Mouse (Mus musculus) stomach, embryonic 16.5 days (tissue): ENCODE data around the gene Umodl1. TPM values are rescaled to one million over a fixed set of nuclear protein-coding genes. Genes with fewer than 3 reads are reported as not detected.

Experiments used
- ATAC-seq: fragments of 200-750 bp; cut with Nextera tagmentation; 2 replicates; pipeline ENCODE4 v1.8.0; 2017; ENCODE audit warnings: moderate number of reproducible peaks, moderate TSS enrichment; ENCODE audit not compliant: insufficient read depth, low FRiP score
- H3K27ac ChIP-seq: fragments of 300-500 bp; sonication (generic); 2 replicates; pipeline ENCODE4 v1.5.1; 2014; ENCODE audit warnings: low read length
- H3K27me3 ChIP-seq: fragments of 300-500 bp; sonication (generic); 2 replicates; pipeline ENCODE4 v1.6.1; 2014; ENCODE audit warnings: low read length, control low read depth, mixed read lengths; ENCODE audit not compliant: control insufficient read depth, insufficient read depth
- H3K36me3 ChIP-seq: fragments of 300-500 bp; sonication (generic); 2 replicates; pipeline ENCODE4 v1.6.1; 2014; ENCODE audit warnings: low read length; ENCODE audit not compliant: control insufficient read depth, insufficient read depth
- H3K4me1 ChIP-seq: fragments of 300-500 bp; sonication (generic); 2 replicates; pipeline ENCODE4 v1.6.1; 2014; ENCODE audit warnings: low read length, control low read depth, mixed read lengths; ENCODE audit not compliant: control insufficient read depth, insufficient read depth
- H3K4me2 ChIP-seq: fragments of 300-500 bp; sonication (generic); 2 replicates; pipeline ENCODE4 v1.6.1; 2014; ENCODE audit warnings: low read depth, low read length, mixed read lengths
- H3K4me3 ChIP-seq: fragments of 300-500 bp; sonication (generic); replicated peaks from 2 replicates; pipeline ENCODE4 v1.5.1; 2014; ENCODE audit warnings: mild to moderate bottlenecking, low read length
- H3K9ac ChIP-seq: fragments of 300-500 bp; sonication (generic); 2 replicates; pipeline ENCODE4 v1.6.1; 2014; ENCODE audit warnings: low read length
- H3K9me3 ChIP-seq: fragments of 300-500 bp; sonication (generic); replicated peaks from 2 replicates; pipeline ENCODE4 v1.6.1; 2016; ENCODE audit warnings: low read length, control low read depth; ENCODE audit not compliant: control insufficient read depth
- WGBS: fragments of 180-500 bp; shearing (Covaris S2); extraction: QIAGEN DNeasy Blood & Tissue Kit; methylation state at CpG from one replicate; pipeline ENCODE4 v1.1.7; 2014; 5-methylcytosine and 5-hydroxymethylcytosine counted together
- polyA plus RNA-seq: library from polyadenylated mRNA; unstranded; fragments of >200 nt; fragmentation: Nextera tagmentation; extraction: Ambion mirVana; gene quantifications from 2 replicates; pipeline ENCODE4 v1.2.1, GENCODE M21; 2015

Gene Umodl1
- polyA plus RNA-seq, 1 experiment from 2014 or later = not detected

DNA sequence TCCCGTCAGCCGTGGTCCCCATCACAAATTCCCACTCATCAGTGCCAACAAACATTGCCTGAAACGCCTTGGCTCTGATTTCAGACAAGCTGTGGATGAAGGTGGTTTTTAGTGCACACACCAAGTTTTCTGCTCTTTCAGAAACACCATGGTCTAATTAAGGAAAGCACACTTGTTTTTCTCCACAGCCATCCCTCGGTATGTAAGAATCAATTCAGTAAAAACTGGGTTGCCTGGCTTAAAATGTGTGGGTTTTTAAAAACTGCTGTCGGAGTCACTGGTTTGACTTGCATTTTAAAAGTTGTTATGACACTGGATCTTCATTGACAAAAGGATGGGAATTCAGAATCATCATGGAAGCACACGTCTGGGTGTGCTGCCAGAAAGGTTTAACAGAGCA lies 73.3 kb downstream of the Umodl1 start:
- H3K4me1 ChIP-seq = no peaks in the 10 kb centered on the region
- ATAC-seq = no peak
- no peak overlapping the region for H3K4me3 ChIP-seq
- H3K9me3 ChIP-seq = no peaks in the 10 kb centered on the region
- H3K36me3 ChIP-seq = no peaks in the 10 kb centered on the region
- no peak overlapping the region for H3K27ac ChIP-seq
- WGBS = 86% methylated on average over 6 of the region's 6 CpGs
- H3K27me3 ChIP-seq = no peaks in the 10 kb centered on the region
- H3K9ac ChIP-seq = no peak overlapping the region
- H3K4me2 ChIP-seq = no peak overlapping the region

DNA sequence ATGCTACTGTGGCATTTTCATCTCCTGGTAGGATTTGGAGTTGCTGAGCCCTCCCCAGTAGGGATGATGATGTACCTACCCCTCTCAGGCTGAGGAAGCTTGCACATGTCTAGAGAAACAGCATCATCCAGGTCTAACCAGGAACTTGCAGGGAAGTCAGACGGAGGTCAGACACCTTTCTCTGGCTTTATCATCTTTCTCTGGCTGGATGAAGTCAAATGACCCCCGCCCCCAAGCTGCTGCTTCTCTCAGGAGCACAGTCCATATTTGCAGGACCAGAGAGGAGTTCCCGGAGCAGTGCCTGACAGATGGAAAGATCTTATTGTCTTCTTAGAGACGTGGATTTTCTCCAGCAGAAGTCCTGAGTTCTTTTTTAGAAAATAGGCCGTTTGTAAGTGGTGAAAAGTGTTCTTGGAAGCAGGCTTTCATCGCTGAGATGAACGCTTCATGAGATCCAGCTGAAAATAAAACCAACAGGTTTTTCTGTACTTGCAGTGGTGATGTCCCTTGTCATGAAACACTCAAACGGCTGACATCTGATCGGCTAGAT lies 74.5 kb downstream of the Umodl1 start:
- ATAC-seq = no peak
- H3K9ac ChIP-seq = no peak overlapping the region
- H3K27me3 ChIP-seq = no peaks in the 10 kb centered on the region
- H3K36me3 ChIP-seq = no peaks in the 10 kb centered on the region
- no peak overlapping the region for H3K4me3 ChIP-seq
- 74% methylated on average over 9 of the region's 9 CpGs for WGBS
- H3K4me1 ChIP-seq = no peaks in the 10 kb centered on the region
- H3K4me2 ChIP-seq = no peak overlapping the region
- no peak overlapping the region for H3K27ac ChIP-seq
- H3K9me3 ChIP-seq = no peaks in the 10 kb centered on the region

DNA sequence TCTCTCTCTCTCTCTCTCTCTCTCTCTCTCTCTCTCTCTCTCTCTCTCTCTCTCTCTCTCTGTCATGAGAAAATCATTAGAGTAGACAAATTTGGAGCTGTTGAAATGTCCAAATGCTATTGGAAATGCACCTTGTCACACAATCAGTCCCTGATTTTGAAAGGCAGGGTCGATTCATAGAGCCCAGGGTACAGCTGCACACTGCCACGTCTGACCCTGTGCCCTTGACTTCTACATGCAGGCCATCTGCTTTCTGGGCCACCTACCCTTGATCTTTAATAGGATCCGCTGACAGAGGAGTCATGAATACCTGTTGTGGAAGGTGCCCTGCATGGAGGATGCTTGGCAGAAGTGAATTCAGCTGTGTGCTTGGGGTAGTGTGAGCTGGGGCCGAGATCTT lies 75.0 kb downstream of the Umodl1 start:
- Histone ChIP-seq H3K27me3 (no peaks in the 10 kb centered on the region), H3K4me1 (no peaks in the 10 kb centered on the region), H3K9me3 (no peaks in the 10 kb centered on the region), H3K4me2 (no peak overlapping the region), H3K9ac (no peak overlapping the region), H3K36me3 (no peaks in the 10 kb centered on the region), H3K27ac (no peak overlapping the region), H3K4me3 (no peak overlapping the region)
- no peak for ATAC-seq
- WGBS = 82% methylated on average over 4 of the region's 4 CpGs

DNA sequence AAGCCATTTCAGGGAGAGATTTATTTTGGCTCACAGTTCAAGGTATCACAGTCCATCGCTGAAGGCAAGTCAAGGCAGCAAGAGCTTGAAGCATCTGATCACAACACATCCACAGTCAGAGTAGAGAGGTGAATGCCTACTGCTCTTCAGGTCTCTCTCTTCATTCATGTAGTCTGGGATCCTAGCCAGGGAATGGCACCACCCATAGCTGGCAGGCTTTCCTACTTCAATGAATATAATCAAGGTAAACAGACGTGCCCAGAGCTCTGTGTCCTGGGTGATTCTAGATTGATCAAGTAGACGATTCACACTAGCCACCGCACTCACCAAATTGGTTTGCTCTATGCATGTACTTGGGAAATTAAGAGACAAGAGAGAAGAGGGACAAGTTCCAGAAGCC lies 77.9 kb downstream of the Umodl1 start:
- no peak overlapping the region for H3K4me3 ChIP-seq
- no peaks in the 10 kb centered on the region for H3K27me3 ChIP-seq
- H3K4me2 ChIP-seq = no peak overlapping the region
- ATAC-seq = no peak
- no peaks in the 10 kb centered on the region for H3K36me3 ChIP-seq
- H3K27ac ChIP-seq = no peak overlapping the region
- H3K9me3 ChIP-seq = no peaks in the 10 kb centered on the region
- no peak overlapping the region for H3K9ac ChIP-seq
- 90% methylated on average over 4 of the region's 4 CpGs for WGBS
- no peaks in the 10 kb centered on the region for H3K4me1 ChIP-seq

DNA sequence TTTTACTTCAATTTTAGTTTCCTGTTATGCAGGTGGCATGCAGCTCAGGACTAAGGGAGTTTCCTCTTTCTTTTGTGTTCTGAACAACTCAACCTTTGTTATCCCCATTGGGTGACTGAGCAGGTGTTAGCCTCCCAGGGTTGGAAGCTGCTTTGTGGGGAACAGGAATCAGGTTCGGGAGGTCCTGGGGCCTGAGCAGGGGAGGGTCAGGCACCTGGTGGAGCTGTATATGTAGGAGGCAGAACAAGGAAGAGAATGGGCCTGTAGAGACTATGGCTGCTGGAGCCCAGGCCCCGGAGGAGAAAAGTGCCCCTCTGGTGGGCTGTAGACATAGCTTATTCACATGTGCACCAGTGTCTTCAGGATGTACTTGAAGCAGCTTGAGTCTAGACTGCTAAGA lies 78.8 kb downstream of the Umodl1 start:
- Histone ChIP-seq H3K36me3 (no peaks in the 10 kb centered on the region), H3K27me3 (no peaks in the 10 kb centered on the region), H3K9ac (no peak overlapping the region), H3K4me2 (no peak overlapping the region), H3K4me1 (no peaks in the 10 kb centered on the region), H3K4me3 (no peak overlapping the region), H3K27ac (peak overlapping the region; percentile 2; the same call in 1 of the 2 replicates), H3K9me3 (no peaks in the 10 kb centered on the region)
- no peak for ATAC-seq
- WGBS = 69% methylated on average over 2 of the region's 2 CpGs

DNA sequence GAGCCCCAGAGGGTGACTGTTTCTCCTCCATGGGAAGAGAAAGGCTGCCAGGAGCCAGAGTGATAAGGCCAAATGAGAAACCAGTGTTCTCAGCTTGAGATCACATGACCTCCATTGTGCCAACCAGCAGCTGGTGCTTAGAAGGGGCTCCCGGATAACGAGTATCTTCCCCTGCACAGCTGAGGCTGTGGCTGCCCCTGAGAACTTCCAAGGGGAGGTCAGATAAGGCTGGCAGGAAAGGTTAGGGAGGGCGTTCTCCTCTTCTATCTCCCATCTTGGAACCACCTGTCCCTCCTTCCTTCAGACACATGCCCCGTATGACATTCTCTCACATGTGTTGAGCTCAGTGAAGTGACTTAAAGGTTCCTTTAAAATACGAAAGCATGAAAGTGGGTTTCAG lies 79.7 kb downstream of the Umodl1 start:
- no peaks in the 10 kb centered on the region for H3K36me3 ChIP-seq
- no peaks in the 10 kb centered on the region for H3K9me3 ChIP-seq
- 55% methylated on average over 5 of the region's 5 CpGs for WGBS
- no peaks in the 10 kb centered on the region for H3K4me1 ChIP-seq
- no peak overlapping the region for H3K4me3 ChIP-seq
- no peak overlapping the region for H3K4me2 ChIP-seq
- no peaks in the 10 kb centered on the region for H3K27me3 ChIP-seq
- no peak overlapping the region for H3K9ac ChIP-seq
- H3K27ac ChIP-seq = no peak overlapping the region; the same call in 1 of the 2 replicates
- ATAC-seq = no peak

DNA sequence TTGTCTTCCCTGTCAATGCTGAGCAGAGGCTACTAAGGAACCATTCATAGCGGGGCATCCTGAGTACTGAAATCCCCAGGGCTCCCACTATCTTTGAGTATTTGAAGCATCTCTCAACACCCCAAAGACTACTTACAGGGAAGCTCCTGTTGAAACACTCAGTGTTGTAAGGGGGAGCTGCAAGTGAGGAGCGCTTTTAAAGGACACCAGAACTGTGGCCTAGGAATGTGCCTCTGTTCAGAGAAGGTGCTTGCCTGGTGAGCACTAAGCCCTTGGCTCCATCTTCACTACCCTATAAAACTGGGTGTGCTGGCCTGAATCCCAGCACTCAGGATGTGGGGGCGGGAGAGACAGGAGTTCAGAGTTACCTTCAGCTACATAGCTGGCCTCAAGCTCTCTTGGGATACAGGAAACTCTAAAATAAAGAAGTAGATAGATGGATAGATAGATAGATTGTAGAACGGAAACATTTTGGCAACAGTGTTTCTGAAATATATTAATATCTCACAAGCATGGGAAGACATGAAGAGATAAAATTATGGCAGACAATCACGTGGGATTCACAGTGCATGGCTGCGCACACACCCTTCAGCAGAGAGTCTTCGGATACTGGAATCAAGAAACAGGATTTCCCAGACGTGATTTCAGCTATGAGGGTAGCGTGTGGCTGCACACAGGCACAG lies 80.4 kb downstream of the Umodl1 start:
- ATAC-seq = no peak
- Histone ChIP-seq H3K9ac (no peak overlapping the region), H3K4me1 (no peaks in the 10 kb centered on the region), H3K4me2 (no peak overlapping the region), H3K4me3 (no peak overlapping the region), H3K9me3 (no peaks in the 10 kb centered on the region), H3K27me3 (no peaks in the 10 kb centered on the region), H3K27ac (no peak overlapping the region), H3K36me3 (no peaks in the 10 kb centered on the region)
- 82% methylated on average over 9 of the region's 9 CpGs for WGBS

DNA sequence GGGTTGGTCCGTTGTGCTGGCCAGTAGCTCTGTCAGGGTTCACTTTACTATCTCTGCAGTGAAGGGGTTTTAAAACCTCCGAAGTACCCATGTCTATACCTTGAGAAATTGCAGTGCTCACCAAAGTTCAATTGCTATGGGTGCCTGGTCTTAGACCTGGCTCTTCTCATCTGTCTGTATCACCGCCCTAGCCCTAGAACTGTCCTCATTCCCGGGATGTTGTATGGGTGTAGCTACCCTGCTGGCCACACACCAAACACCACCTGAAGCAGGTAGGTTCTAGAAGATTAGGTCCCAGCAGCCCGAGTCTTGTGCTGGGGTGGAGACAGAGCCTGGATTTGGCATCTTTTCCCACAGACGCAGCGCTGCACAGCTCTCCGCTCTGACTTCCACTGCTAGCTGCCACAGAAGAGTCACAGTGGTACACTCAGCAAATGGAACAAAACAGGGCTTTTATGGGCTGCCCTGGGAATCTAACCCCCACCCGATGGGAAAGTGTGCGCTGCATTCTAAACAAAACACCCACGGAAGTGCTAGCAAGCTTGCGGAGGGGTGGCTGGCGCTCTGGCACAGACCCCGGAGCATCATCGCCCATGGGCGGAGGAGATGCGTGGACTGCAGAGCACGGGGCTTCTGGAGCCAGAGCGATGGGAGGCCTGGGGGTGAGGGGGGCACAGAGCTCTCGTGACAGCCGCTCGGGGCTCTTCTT lies 81.9 kb downstream of the Umodl1 start:
- Histone ChIP-seq H3K9ac (no peak overlapping the region), H3K27ac (no peak overlapping the region), H3K4me3 (no peak overlapping the region), H3K4me1 (no peaks in the 10 kb centered on the region), H3K36me3 (no peaks in the 10 kb centered on the region), H3K27me3 (no peaks in the 10 kb centered on the region), H3K4me2 (no peak overlapping the region), H3K9me3 (no peaks in the 10 kb centered on the region)
- 78% methylated on average over 22 of the region's 22 CpGs for WGBS
- ATAC-seq = no peak

DNA sequence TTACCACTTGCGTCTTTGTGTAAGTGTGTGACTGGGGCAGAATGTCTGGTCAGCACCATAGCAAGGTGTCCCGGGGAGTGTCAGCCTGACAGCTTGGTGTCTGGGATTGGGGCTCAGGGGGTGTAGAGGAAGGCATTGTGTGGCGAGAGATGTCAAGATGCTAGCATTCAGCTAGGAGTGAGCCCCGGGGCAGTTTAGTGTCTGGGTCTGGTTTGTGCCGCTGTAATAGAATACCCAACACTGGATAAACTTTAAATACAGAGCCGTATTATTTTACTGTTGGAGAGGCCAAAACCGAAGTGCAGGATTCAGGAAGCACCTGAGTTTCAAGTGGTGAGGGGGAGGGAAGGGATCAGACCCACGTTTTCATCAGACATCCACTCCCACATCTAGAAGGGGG lies 82.9 kb downstream of the Umodl1 start:
- Histone ChIP-seq H3K36me3 (no peaks in the 10 kb centered on the region), H3K9me3 (no peaks in the 10 kb centered on the region), H3K27ac (no peak overlapping the region), H3K27me3 (no peaks in the 10 kb centered on the region), H3K4me3 (no peak overlapping the region), H3K4me2 (no peak overlapping the region), H3K4me1 (no peaks in the 10 kb centered on the region), H3K9ac (no peak overlapping the region)
- ATAC-seq = no peak
- 72% methylated on average over 8 of the region's 8 CpGs for WGBS
